Comparison of ENCODE assay signal across 8 mouse cellular contexts in genomic region chr13:119487880-119488580, GRCm38 (mm10). TPM values are rescaled to one million over a fixed set of nuclear protein-coding genes. Genes with fewer than 3 reads are reported as not detected.
A peak's percentile ranks its signal among the peaks of the same experiment; 100 is the strongest.
DNase-seq lines count a peak whose midpoint lies in the region; ATAC-seq and TF ChIP-seq lines count a peak whose summit lies in the region.

Gene Tmem267, plus strand, starts transcription at chr13:119488039.
Gene 3110070M22Rik, minus strand, starts transcription at chr13:119488383.

- TF ChIP-seq POLR2A in cerebellum, adult 2 months (IDR thresholded peaks at IDR 0.05; ENCODE audit: borderline replicate concordance, insufficient read depth, low read length): peak; percentile 72

- H3K27me3 ChIP-seq in cerebellum, adult 2 months (ENCODE audit: control insufficient read depth, insufficient read depth, low read length): no peaks in the 10 kb centered on the region
- H3K27me3 ChIP-seq in hindbrain, embryonic 12.5 days: no peaks in the 10 kb centered on the region

- ATAC-seq in hindbrain, embryonic 12.5 days (ENCODE audit: low FRiP score): no peak

- H3K4me3 ChIP-seq in cerebellum, adult 2 months (replicated peaks; ENCODE audit: insufficient read depth, low read depth, low read length): peak within 1 kb of the TSS; percentile 95
- no peak within 1 kb of the TSS for H3K4me3 ChIP-seq in hindbrain, embryonic 12.5 days

- peak within 1 kb of the TSS; percentile 87 for H3K27ac ChIP-seq in cerebellum, adult 2 months (ENCODE audit: insufficient read depth, low read length)
- H3K27ac ChIP-seq in hindbrain, embryonic 12.5 days: peak within 1 kb of the TSS; percentile 66

- H3K9me3 ChIP-seq in hindbrain, embryonic 12.5 days (replicated peaks): peaks cover 18% of the 10 kb centered on the region

- peak within 1 kb of the TSS; percentile 9; the same call in 1 of the 2 replicates for H3K9ac ChIP-seq in hindbrain, embryonic 12.5 days

- no peaks in the 10 kb centered on the region for H3K4me1 ChIP-seq in cerebellum, adult 2 months (ENCODE audit: control insufficient read depth, insufficient read depth, low read length)
- H3K4me1 ChIP-seq in hindbrain, embryonic 12.5 days: no peaks in the 10 kb centered on the region

- peak within 1 kb of the TSS; percentile 32 for H3K4me2 ChIP-seq in hindbrain, embryonic 12.5 days (replicated peaks)

- WGBS in cerebellum, adult 2 months: 72% methylated on average over 87 of the region's 87 CpGs
- WGBS in hindbrain, embryonic 12.5 days: 78% methylated on average over 87 of the region's 87 CpGs

- peak; percentile 15; the same call in 1 of the 2 replicates for TF ChIP-seq CTCF in cerebellum, adult 2 months (IDR thresholded peaks at IDR 0.05; ENCODE audit: borderline replicate concordance, insufficient read depth, low read depth, low read length)

- peaks cover 21% of the 10 kb centered on the region for H3K36me3 ChIP-seq in hindbrain, embryonic 12.5 days

- peak; percentile 41 for DNase-seq in MEL-GATA-1-ER (ENCODE audit: extremely low read depth, low read depth)
- peak; percentile 83 to 88 for DNase-seq in cerebellum, adult 2 months
- DNase-seq in frontal cortex, postnatal 10 days (ENCODE audit: low spot score in 2 of 2): peak; percentile 76 to 86
- DNase-seq in layer of hippocampus, postnatal 14 days (ENCODE audit: low spot score in 2 of 2): peak; percentile 80 to 86
- peak; percentile 85 for DNase-seq in lung, postnatal 10 days
- peak; percentile 72 to 75 for DNase-seq in right cerebral cortex, adult 2 months (ENCODE audit: low spot score in 2 of 2)
- DNase-seq in urinary bladder, postnatal 14 days (ENCODE audit: low spot score): peak; percentile 82

RNA-seq across cellular contexts. Expression of gene Tmem267, which starts in this region (rescaled TPM):
- polyA plus RNA-seq in cerebellum, adult 2 months (2012; rRNA removed): 11.5 and 18.2 TPM in 2 replicates
- polyA plus RNA-seq in hindbrain, embryonic 12.5 days (2016; fragmentation: Nextera tagmentation; extraction: Ambion mirVana): 2.8 and 3.4 TPM in 2 replicates
- total RNA-seq in layer of hippocampus, postnatal 14 days (2021): 10 to 100 TPM; 26.0 to 37.4 TPM

RNA-seq across cellular contexts. Expression of gene 3110070M22Rik, which starts in this region (rescaled TPM):
- polyA plus RNA-seq in cerebellum, adult 2 months (2012; rRNA removed): 1.5 and 1.7 TPM in 2 replicates
- 1.7 and 2.3 TPM in 2 replicates for polyA plus RNA-seq in hindbrain, embryonic 12.5 days (2016; fragmentation: Nextera tagmentation; extraction: Ambion mirVana)
- 1 to 10 TPM; 3.7 to 4.0 TPM for total RNA-seq in layer of hippocampus, postnatal 14 days (2021)
